Mouse (Mus musculus): ENCODE measurements at regions not wholly inside any gene's neighbourhood (a gene's known extent, or its start where the extent isn't known, plus 50 kb on each side); places are given as distances from the start of the nearest gene placed in this dataset.

GRCm38 (mm10) chr14:25350282-25350964 lies 108.6 kb upstream of the Zmiz1 start:
- Histone ChIP-seq H3K9me3 (ENCODE audit: control insufficient read depth, low read length) (no peaks in the 10 kb centered on the region), H3K4me2 (ENCODE audit: low read depth, severe bottlenecking) (no peak overlapping the region), H3K27me3 (ENCODE audit: control insufficient read depth, insufficient read depth, low read length) (no peaks in the 10 kb centered on the region), H3K27ac (replicated peaks; ENCODE audit: low read depth, low read length) (peak overlapping the region; percentile 37; the same call in 1 of the 2 replicates), H3K4me1 (ENCODE audit: control insufficient read depth, insufficient read depth, low read length) (peaks cover 6% of the 10 kb centered on the region; the same call in 1 of the 2 replicates), H3K36me3 (ENCODE audit: control insufficient read depth, insufficient read depth, low read length) (no peaks in the 10 kb centered on the region), H3K9ac (ENCODE audit: low read length) (no peak overlapping the region), H3K4me3 (ENCODE audit: low read depth, low read length) (no peak overlapping the region)
- 38% methylated on average over 9 of the region's 9 CpGs for WGBS
- no peak for ATAC-seq (ENCODE audit: insufficient number of reproducible peaks, low FRiP score, low TSS enrichment, low read depth)
- DNase-seq (ENCODE audit: low spot score), result no peak

GRCm38 (mm10) chr14:25353804-25354203 lies 105.2 kb upstream of the Zmiz1 start:
- no peaks in the 10 kb centered on the region for H3K36me3 ChIP-seq (ENCODE audit: control insufficient read depth, insufficient read depth, low read length)
- no peak overlapping the region for H3K4me2 ChIP-seq (ENCODE audit: low read depth, severe bottlenecking)
- no peak for ATAC-seq (ENCODE audit: insufficient number of reproducible peaks, low FRiP score, low TSS enrichment, low read depth)
- H3K4me1 ChIP-seq (ENCODE audit: control insufficient read depth, insufficient read depth, low read length), result peaks cover 6% of the 10 kb centered on the region; the same call in 1 of the 2 replicates
- no peaks in the 10 kb centered on the region for H3K9me3 ChIP-seq (ENCODE audit: control insufficient read depth, low read length)
- no peaks in the 10 kb centered on the region for H3K27me3 ChIP-seq (ENCODE audit: control insufficient read depth, insufficient read depth, low read length)
- no peak for DNase-seq (ENCODE audit: low spot score)
- H3K4me3 ChIP-seq (ENCODE audit: low read depth, low read length), result no peak overlapping the region
- H3K27ac ChIP-seq (replicated peaks; ENCODE audit: low read depth, low read length), result no peak overlapping the region
- 80% methylated on average over 8 of the region's 8 CpGs for whole genome bisulfite sequencing
- no peak overlapping the region for H3K9ac ChIP-seq (ENCODE audit: low read length)

GRCm38 (mm10) chr14:25354288-25354850 lies 104.6 kb upstream of the Zmiz1 start:
- ATAC-seq (ENCODE audit: insufficient number of reproducible peaks, low FRiP score, low TSS enrichment, low read depth), result no peak
- Histone ChIP-seq H3K9me3 (ENCODE audit: control insufficient read depth, low read length) (no peaks in the 10 kb centered on the region), H3K4me1 (ENCODE audit: control insufficient read depth, insufficient read depth, low read length) (peaks cover 6% of the 10 kb centered on the region; the same call in 1 of the 2 replicates), H3K27ac (replicated peaks; ENCODE audit: low read depth, low read length) (no peak overlapping the region), H3K4me3 (ENCODE audit: low read depth, low read length) (no peak overlapping the region), H3K9ac (ENCODE audit: low read length) (no peak overlapping the region), H3K36me3 (ENCODE audit: control insufficient read depth, insufficient read depth, low read length) (no peaks in the 10 kb centered on the region), H3K4me2 (ENCODE audit: low read depth, severe bottlenecking) (no peak overlapping the region), H3K27me3 (ENCODE audit: control insufficient read depth, insufficient read depth, low read length) (no peaks in the 10 kb centered on the region)
- WGBS, result 88% methylated on average over 7 of the region's 7 CpGs
- DNase-seq (ENCODE audit: low spot score), result no peak

GRCm38 (mm10) chr14:25357805-25358204 lies 101.2 kb upstream of the Zmiz1 start:
- Histone ChIP-seq H3K4me1 (ENCODE audit: control insufficient read depth, insufficient read depth, low read length) (no peaks in the 10 kb centered on the region), H3K9me3 (ENCODE audit: control insufficient read depth, low read length) (no peaks in the 10 kb centered on the region), H3K4me2 (ENCODE audit: low read depth, severe bottlenecking) (no peak overlapping the region), H3K27me3 (ENCODE audit: control insufficient read depth, insufficient read depth, low read length) (no peaks in the 10 kb centered on the region), H3K27ac (replicated peaks; ENCODE audit: low read depth, low read length) (no peak overlapping the region), H3K9ac (ENCODE audit: low read length) (no peak overlapping the region), H3K4me3 (ENCODE audit: low read depth, low read length) (no peak overlapping the region), H3K36me3 (ENCODE audit: control insufficient read depth, insufficient read depth, low read length) (no peaks in the 10 kb centered on the region)
- ATAC-seq (ENCODE audit: insufficient number of reproducible peaks, low FRiP score, low TSS enrichment, low read depth) (no peak), DNase-seq (ENCODE audit: low spot score) (no peak)
- 71% methylated on average over 9 of the region's 9 CpGs for WGBS

- no peak for ATAC-seq (ENCODE audit: insufficient number of reproducible peaks, low FRiP score, low TSS enrichment, low read depth)
- no peak for DNase-seq (ENCODE audit: low spot score)
- WGBS, result 80% methylated on average over 3 of the region's 3 CpGs
- H3K4me2 ChIP-seq (ENCODE audit: low read depth, severe bottlenecking), result no peak overlapping the region
- H3K9me3 ChIP-seq (ENCODE audit: control insufficient read depth, low read length), result no peaks in the 10 kb centered on the region
- no peaks in the 10 kb centered on the region for H3K36me3 ChIP-seq (ENCODE audit: control insufficient read depth, insufficient read depth, low read length)
- no peak overlapping the region for H3K4me3 ChIP-seq (ENCODE audit: low read depth, low read length)
- no peak overlapping the region for H3K9ac ChIP-seq (ENCODE audit: low read length)
- H3K27me3 ChIP-seq (ENCODE audit: control insufficient read depth, insufficient read depth, low read length), result no peaks in the 10 kb centered on the region
- H3K27ac ChIP-seq (replicated peaks; ENCODE audit: low read depth, low read length), result no peak overlapping the region
- H3K4me1 ChIP-seq (ENCODE audit: control insufficient read depth, insufficient read depth, low read length), result no peaks in the 10 kb centered on the region
Measured at GRCm38 (mm10) chr14:25359824-25360294, 99.1 kb upstream of the Zmiz1 start.

GRCm38 (mm10) chr14:25360726-25361125 lies 98.3 kb upstream of the Zmiz1 start:
- no peak overlapping the region for H3K27ac ChIP-seq (replicated peaks; ENCODE audit: low read depth, low read length)
- H3K4me1 ChIP-seq (ENCODE audit: control insufficient read depth, insufficient read depth, low read length), result no peaks in the 10 kb centered on the region
- no peak overlapping the region for H3K9ac ChIP-seq (ENCODE audit: low read length)
- ATAC-seq (ENCODE audit: insufficient number of reproducible peaks, low FRiP score, low TSS enrichment, low read depth), result no peak
- H3K4me2 ChIP-seq (ENCODE audit: low read depth, severe bottlenecking), result no peak overlapping the region
- WGBS, result 86% methylated on average over 9 of the region's 9 CpGs
- no peaks in the 10 kb centered on the region for H3K27me3 ChIP-seq (ENCODE audit: control insufficient read depth, insufficient read depth, low read length)
- H3K36me3 ChIP-seq (ENCODE audit: control insufficient read depth, insufficient read depth, low read length), result no peaks in the 10 kb centered on the region
- no peak for DNase-seq (ENCODE audit: low spot score)
- no peak overlapping the region for H3K4me3 ChIP-seq (ENCODE audit: low read depth, low read length)
- H3K9me3 ChIP-seq (ENCODE audit: control insufficient read depth, low read length), result no peaks in the 10 kb centered on the region

GRCm38 (mm10) chr14:25361129-25361528 lies 97.9 kb upstream of the Zmiz1 start:
- Histone ChIP-seq H3K9ac (ENCODE audit: low read length) (no peak overlapping the region), H3K4me1 (ENCODE audit: control insufficient read depth, insufficient read depth, low read length) (no peaks in the 10 kb centered on the region), H3K36me3 (ENCODE audit: control insufficient read depth, insufficient read depth, low read length) (no peaks in the 10 kb centered on the region), H3K9me3 (ENCODE audit: control insufficient read depth, low read length) (no peaks in the 10 kb centered on the region), H3K4me3 (ENCODE audit: low read depth, low read length) (no peak overlapping the region), H3K4me2 (ENCODE audit: low read depth, severe bottlenecking) (no peak overlapping the region), H3K27ac (replicated peaks; ENCODE audit: low read depth, low read length) (no peak overlapping the region), H3K27me3 (ENCODE audit: control insufficient read depth, insufficient read depth, low read length) (no peaks in the 10 kb centered on the region)
- ATAC-seq (ENCODE audit: insufficient number of reproducible peaks, low FRiP score, low TSS enrichment, low read depth) (no peak), DNase-seq (ENCODE audit: low spot score) (no peak)
- 88% methylated on average over 3 of the region's 3 CpGs for WGBS

GRCm38 (mm10) chr14:25362771-25363170 lies 96.2 kb upstream of the Zmiz1 start:
- 29% methylated on average over 1 of the region's 1 CpGs for WGBS
- DNase-seq (ENCODE audit: low spot score) (no peak), ATAC-seq (ENCODE audit: insufficient number of reproducible peaks, low FRiP score, low TSS enrichment, low read depth) (no peak)
- H3K4me3 ChIP-seq (ENCODE audit: low read depth, low read length), result no peak overlapping the region
- no peak overlapping the region for H3K9ac ChIP-seq (ENCODE audit: low read length)
- no peaks in the 10 kb centered on the region for H3K27me3 ChIP-seq (ENCODE audit: control insufficient read depth, insufficient read depth, low read length)
- no peaks in the 10 kb centered on the region for H3K9me3 ChIP-seq (ENCODE audit: control insufficient read depth, low read length)
- H3K36me3 ChIP-seq (ENCODE audit: control insufficient read depth, insufficient read depth, low read length), result no peaks in the 10 kb centered on the region
- H3K4me2 ChIP-seq (ENCODE audit: low read depth, severe bottlenecking), result no peak overlapping the region
- H3K27ac ChIP-seq (replicated peaks; ENCODE audit: low read depth, low read length), result no peak overlapping the region
- no peaks in the 10 kb centered on the region for H3K4me1 ChIP-seq (ENCODE audit: control insufficient read depth, insufficient read depth, low read length)
